Mouse (Mus musculus) splenic B cell, adult 2 months (primary cell): ENCODE measurements around the gene Mcm6.
"Not testable (repeated sequence)": the region's sequence is repeated elsewhere in the genome, so short reads cannot be mapped to it uniquely, and the experiment has no call there.

Experiments
- DNase-seq: peaks from one replicate; pipeline ENCODE4 v3.0.0-alpha.2; 2011; ENCODE audit warnings: low read depth, low spot score
- H3K27me3 ChIP-seq: 2 replicates; pipeline ENCODE4 v1.6.1; 2012; ENCODE audit warnings: mild to moderate bottlenecking, low read length, moderate library complexity, mixed read lengths; ENCODE audit not compliant: control insufficient read depth, poor library complexity, insufficient read depth, severe bottlenecking
- H3K36me3 ChIP-seq: 2 replicates; pipeline ENCODE4 v1.6.1; 2012; ENCODE audit warnings: mild to moderate bottlenecking, low read length, moderate library complexity, mixed read lengths; ENCODE audit not compliant: control insufficient read depth, poor library complexity, insufficient read depth, severe bottlenecking

Mcm6 gene

GRCm38 (mm10) chr1:128360601-128361000 is 1.1 kb upstream of the Mcm6 start:
- DNase-seq: no peak
- H3K36me3 ChIP-seq: no peaks in the 10 kb centered on the region; the same call in none of the 2 replicates

DNA sequence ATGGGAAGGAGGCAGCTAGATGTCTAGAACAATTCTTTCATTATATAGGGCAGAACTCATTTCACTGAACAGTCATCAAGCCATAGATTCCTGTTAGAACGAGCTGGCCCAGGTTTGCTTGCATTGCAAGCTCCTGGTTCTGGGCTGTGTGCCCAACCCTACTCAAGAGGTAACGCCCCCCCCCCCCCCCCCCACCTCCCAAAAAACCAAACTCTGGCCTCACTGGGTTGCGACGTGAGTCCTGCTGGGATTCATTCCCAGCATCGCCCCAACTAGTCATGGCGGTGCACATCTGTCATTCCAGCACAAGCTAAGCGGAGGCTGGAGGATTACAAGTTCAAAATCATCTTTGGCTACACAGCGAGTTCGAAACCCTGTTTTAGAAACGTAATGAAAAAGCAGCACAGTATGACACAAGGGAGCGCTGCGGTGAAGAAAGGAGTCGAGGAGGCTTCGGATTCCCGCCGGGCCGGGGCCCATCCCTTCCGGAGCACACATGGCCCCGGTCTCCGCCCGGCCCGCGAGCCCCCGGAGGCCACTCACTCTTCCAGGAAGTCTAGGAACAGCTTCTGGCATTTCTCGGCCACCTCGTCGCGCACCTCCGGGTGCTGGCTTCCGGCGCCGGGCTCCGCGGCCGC is 429 bp downstream of the Mcm6 start:
- no peak for DNase-seq
- peaks cover 2% of the 10 kb centered on the region for H3K36me3 ChIP-seq
- H3K27me3 ChIP-seq: no peaks in the 10 kb centered on the region

More at GRCm38 (mm10) chr1:128360601-128361000, 1.1 kb upstream of the Mcm6 start:
- H3K27me3 ChIP-seq: no peaks in the 10 kb centered on the region

DNA sequence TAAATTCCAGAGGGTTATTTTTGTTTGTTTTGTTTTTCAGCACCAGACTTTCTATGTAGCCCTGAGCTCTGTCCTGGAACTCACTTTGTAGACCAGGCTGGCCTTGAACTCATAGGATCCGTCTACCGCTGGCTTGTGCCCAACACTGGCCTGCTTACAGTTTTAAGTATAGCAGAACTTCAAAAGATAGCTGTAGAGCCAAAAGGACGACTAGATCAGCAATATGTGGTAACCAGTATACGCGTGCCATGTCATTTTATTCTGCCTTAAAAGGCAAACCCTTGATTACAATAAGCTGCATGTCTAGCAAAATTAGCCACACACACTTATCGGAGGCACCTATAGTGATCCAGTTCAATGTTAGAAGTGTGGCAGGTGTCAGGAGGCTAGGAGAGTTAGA is 1.2 kb downstream of the Mcm6 start:
- DNase-seq: no peak

GRCm38 (mm10) chr1:128357452-128357851 is 2.0 kb downstream of the Mcm6 start:
- no peaks in the 10 kb centered on the region for H3K27me3 ChIP-seq
- peak; percentile 49 for DNase-seq
- peaks cover 2% of the 10 kb centered on the region for H3K36me3 ChIP-seq

More for the DNA sequence above, 1.2 kb downstream of the Mcm6 start:
- Histone ChIP-seq H3K36me3 (peaks cover 2% of the 10 kb centered on the region), H3K27me3 (no peaks in the 10 kb centered on the region)

GRCm38 (mm10) chr1:128353092-128353491 is 6.4 kb downstream of the Mcm6 start:
- no peaks in the 10 kb centered on the region for H3K27me3 ChIP-seq
- no peak for DNase-seq

GRCm38 (mm10) chr1:128344232-128344631 is 15.2 kb downstream of the Mcm6 start:
- no peaks in the 10 kb centered on the region for H3K27me3 ChIP-seq
- no peak for DNase-seq
- peaks cover 25% of the 10 kb centered on the region for H3K36me3 ChIP-seq

More at GRCm38 (mm10) chr1:128353092-128353491, 6.4 kb downstream of the Mcm6 start:
- peaks cover 8% of the 10 kb centered on the region for H3K36me3 ChIP-seq

GRCm38 (mm10) chr1:128337708-128338320 is 21.6 kb downstream of the Mcm6 start:
- Histone ChIP-seq H3K27me3 (no peaks in the 10 kb centered on the region), H3K36me3 (peaks cover 25% of the 10 kb centered on the region; the same call in 1 of the 2 replicates)
- DNase-seq: no peak

DNA sequence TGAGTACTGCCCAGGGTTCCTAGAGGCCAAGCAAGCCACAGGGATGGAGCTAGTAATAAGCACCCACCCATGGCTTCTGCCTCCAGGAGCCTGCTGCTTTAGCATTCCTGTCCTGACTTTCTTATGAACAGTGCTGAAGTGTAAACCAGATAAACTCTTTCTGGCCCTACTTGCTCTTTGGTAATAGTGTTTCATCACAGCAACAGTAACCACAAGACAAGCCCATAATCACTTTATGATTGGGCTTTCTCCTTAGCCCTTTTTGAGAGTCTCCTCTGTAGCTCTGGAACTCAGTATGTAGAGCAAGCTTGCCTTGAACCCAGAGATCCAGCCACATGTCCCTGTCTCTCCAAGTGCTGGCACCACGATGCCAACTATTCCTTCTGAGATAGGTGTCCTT is 29.2 kb downstream of the Mcm6 start:
- DNase-seq: no peak
- Histone ChIP-seq H3K27me3 (no peaks in the 10 kb centered on the region), H3K36me3 (peaks cover 4% of the 10 kb centered on the region)

GRCm38 (mm10) chr1:128328218-128328617 is 31.2 kb downstream of the Mcm6 start, which contains the start of gene Lct:
Lct (minus strand) TSS chr1:128328318.
- H3K27me3 ChIP-seq: no peaks in the 10 kb centered on the region
- H3K36me3 ChIP-seq: peaks cover 2% of the 10 kb centered on the region
- DNase-seq: no peak

DNA sequence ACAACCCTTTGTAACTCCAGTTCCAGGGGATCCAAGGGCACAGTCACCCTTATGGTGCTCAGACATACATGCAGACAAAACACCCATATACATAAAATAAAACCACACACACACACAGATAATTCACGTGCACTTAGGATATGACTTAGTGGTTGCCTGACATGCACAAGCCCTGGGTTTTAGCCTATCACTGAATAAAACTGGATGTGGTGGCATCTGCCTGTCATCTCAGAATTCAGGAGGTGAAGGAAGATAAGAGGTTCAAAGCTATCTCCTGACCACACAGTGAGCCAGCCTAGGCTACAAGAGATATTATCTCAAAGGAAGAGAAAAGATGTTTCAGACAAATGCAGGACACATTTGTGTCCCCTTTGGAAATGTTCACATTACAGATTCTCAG is 32.3 kb downstream of the Mcm6 start:
- no peaks in the 10 kb centered on the region; the same call in none of the 2 replicates for H3K36me3 ChIP-seq
- no peak for DNase-seq
- no peaks in the 10 kb centered on the region for H3K27me3 ChIP-seq

- no peak for DNase-seq
- no peaks in the 10 kb centered on the region; the same call in 1 of the 2 replicates for H3K36me3 ChIP-seq
- H3K27me3 ChIP-seq: no peaks in the 10 kb centered on the region
Observed at GRCm38 (mm10) chr1:128324776-128325175, 34.7 kb downstream of the Mcm6 start.

- DNase-seq: no peak
- H3K27me3 ChIP-seq: no peaks in the 10 kb centered on the region
Observed at GRCm38 (mm10) chr1:128323026-128323643, 36.3 kb downstream of the Mcm6 start.

GRCm38 (mm10) chr1:128319266-128319665 is 40.2 kb downstream of the Mcm6 start:
- H3K36me3 ChIP-seq, H3K27me3 ChIP-seq: not testable (repeated sequence)
- peak; percentile 39 for DNase-seq

More at GRCm38 (mm10) chr1:128323026-128323643, 36.3 kb downstream of the Mcm6 start:
- no peaks in the 10 kb centered on the region; the same call in 1 of the 2 replicates for H3K36me3 ChIP-seq

- peak; percentile 17 for DNase-seq
- H3K36me3 ChIP-seq: no peaks in the 10 kb centered on the region
- H3K27me3 ChIP-seq: no peaks in the 10 kb centered on the region
Observed at GRCm38 (mm10) chr1:128314665-128315064, 44.8 kb downstream of the Mcm6 start.

GRCm38 (mm10) chr1:128309043-128309442 is 50.4 kb downstream of the Mcm6 start:
- no peak for DNase-seq

More at GRCm38 (mm10) chr1:128309043-128309442, 50.4 kb downstream of the Mcm6 start:
- H3K27me3 ChIP-seq: no peaks in the 10 kb centered on the region
- H3K36me3 ChIP-seq: no peaks in the 10 kb centered on the region
